Mouse (Mus musculus) neural tube, embryonic 11.5 days (tissue): ENCODE measurements around the gene Adgrg3. TPM values are rescaled to one million over a fixed set of nuclear protein-coding genes. Genes with fewer than 3 reads are reported as not detected.
A peak's percentile ranks its signal among the peaks of the same experiment; 100 is the strongest.

Experiments used
- ATAC-seq: fragments of 200-750 bp; cut with Nextera tagmentation; 2 replicates; pipeline ENCODE4 v1.8.0; 2017; ENCODE audit warnings: moderate number of reproducible peaks, mild to moderate bottlenecking, moderate TSS enrichment, moderate library complexity; ENCODE audit not compliant: insufficient read depth, low FRiP score, low TSS enrichment
- DNase-seq: peaks from one replicate; pipeline ENCODE4 v3.0.0-alpha.2; 2015; ENCODE audit warnings: low spot score
- H3K27ac ChIP-seq: fragments of 300-500 bp; sonication (generic); 2 replicates; pipeline ENCODE4 v1.5.1; 2014; ENCODE audit warnings: low read depth, mild to moderate bottlenecking, low read length
- H3K27me3 ChIP-seq: fragments of 300-500 bp; sonication (generic); 2 replicates; pipeline ENCODE4 v1.6.1; 2014; ENCODE audit warnings: mild to moderate bottlenecking, low read length, mixed read lengths; ENCODE audit not compliant: control insufficient read depth, insufficient read depth
- H3K36me3 ChIP-seq: fragments of 300-500 bp; sonication (generic); 2 replicates; pipeline ENCODE4 v1.6.1; 2014; ENCODE audit warnings: mild to moderate bottlenecking, low read length, moderate library complexity, mixed read lengths; ENCODE audit not compliant: control insufficient read depth, insufficient read depth
- H3K4me1 ChIP-seq: fragments of 300-500 bp; sonication (generic); 2 replicates; pipeline ENCODE4 v1.6.1; 2014; ENCODE audit warnings: low read length, mixed read lengths; ENCODE audit not compliant: control insufficient read depth, insufficient read depth
- H3K4me2 ChIP-seq: fragments of 300-500 bp; sonication (generic); 2 replicates; pipeline ENCODE4 v1.6.1; 2014; ENCODE audit warnings: low read depth, mild to moderate bottlenecking, moderate library complexity
- H3K4me3 ChIP-seq: fragments of 300-500 bp; sonication (generic); 2 replicates; pipeline ENCODE4 v1.5.1; 2014; ENCODE audit warnings: low read depth, low read length
- H3K9ac ChIP-seq: fragments of 300-500 bp; sonication (generic); 2 replicates; pipeline ENCODE4 v1.6.1; 2014; ENCODE audit warnings: mild to moderate bottlenecking, low read length
- H3K9me3 ChIP-seq: fragments of 300-500 bp; sonication (generic); 2 replicates; pipeline ENCODE4 v1.6.1; 2016; ENCODE audit warnings: low read length; ENCODE audit not compliant: control insufficient read depth
- WGBS: fragments of 180-500 bp; shearing (Covaris S2); extraction: QIAGEN DNeasy Blood & Tissue Kit; methylation state at CpG from one replicate; pipeline ENCODE4 v1.1.7; 2014; 5-methylcytosine and 5-hydroxymethylcytosine counted together
- polyA plus RNA-seq: library from polyadenylated mRNA; unstranded; fragments of >200 nt; fragmentation: Nextera tagmentation; extraction: Ambion mirVana; gene quantifications from 2 replicates; pipeline ENCODE4 v1.2.1, GENCODE M21; 2014

Adgrg3 gene
- polyA plus RNA-seq, 1 experiment from 2014 or later: 4.1 TPM

DNA sequence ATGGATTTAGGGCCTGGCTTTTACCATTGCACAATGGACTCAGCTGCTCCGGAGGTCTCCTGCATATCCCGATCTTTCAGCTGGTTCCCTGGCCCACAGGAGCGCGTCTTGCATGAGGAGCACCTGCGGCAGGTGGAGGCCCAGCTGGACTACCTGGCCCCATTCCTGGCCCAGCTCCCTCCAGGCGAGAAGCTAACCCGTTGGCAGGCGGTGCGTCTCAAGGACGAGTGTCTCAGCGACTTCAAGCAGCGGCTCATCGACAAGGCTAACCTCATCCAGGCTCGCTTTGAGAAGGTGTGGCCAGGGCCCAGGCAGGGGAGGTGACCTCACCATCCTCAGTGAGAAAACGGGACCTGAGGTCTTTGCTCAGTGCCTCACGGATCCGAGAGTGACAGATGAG lies 58.7 kb downstream of the Adgrg3 start:
- H3K27me3 ChIP-seq: no peaks in the 10 kb centered on the region
- no peaks in the 10 kb centered on the region for H3K4me1 ChIP-seq
- H3K4me2 ChIP-seq: no peak overlapping the region
- no peak for ATAC-seq
- no peaks in the 10 kb centered on the region; the same call in 1 of the 2 replicates for H3K9me3 ChIP-seq
- H3K9ac ChIP-seq: no peak overlapping the region
- DNase-seq: no peak
- no peaks in the 10 kb centered on the region for H3K36me3 ChIP-seq
- H3K27ac ChIP-seq: no peak overlapping the region
- H3K4me3 ChIP-seq: no peak overlapping the region
- 84% methylated on average over 17 of the region's 17 CpGs for WGBS

- H3K27me3 ChIP-seq: no peaks in the 10 kb centered on the region
- peaks cover 8% of the 10 kb centered on the region; the same call in 1 of the 2 replicates for H3K4me1 ChIP-seq
- H3K27ac ChIP-seq: no peak overlapping the region
- H3K4me2 ChIP-seq: no peak overlapping the region
- WGBS: 82% methylated on average over 3 of the region's 3 CpGs
- no peak overlapping the region for H3K9ac ChIP-seq
- no peak overlapping the region for H3K4me3 ChIP-seq
- ATAC-seq: no peak
- DNase-seq: no peak
- no peaks in the 10 kb centered on the region; the same call in 1 of the 2 replicates for H3K9me3 ChIP-seq
- H3K36me3 ChIP-seq: no peaks in the 10 kb centered on the region
Observed at GRCm38 (mm10) chr8:95078055-95078454, 60.6 kb downstream of the Adgrg3 start.

GRCm38 (mm10) chr8:95079305-95079704 lies 61.8 kb downstream of the Adgrg3 start:
- Histone ChIP-seq H3K27me3 (no peaks in the 10 kb centered on the region), H3K27ac (no peak overlapping the region), H3K9ac (no peak overlapping the region), H3K4me2 (no peak overlapping the region), H3K36me3 (no peaks in the 10 kb centered on the region), H3K4me3 (no peak overlapping the region), H3K9me3 (no peaks in the 10 kb centered on the region; the same call in 1 of the 2 replicates), H3K4me1 (peaks cover 8% of the 10 kb centered on the region; the same call in 1 of the 2 replicates)
- 85% methylated on average over 4 of the region's 4 CpGs for WGBS
- DNase-seq (no peak), ATAC-seq (no peak)

DNA sequence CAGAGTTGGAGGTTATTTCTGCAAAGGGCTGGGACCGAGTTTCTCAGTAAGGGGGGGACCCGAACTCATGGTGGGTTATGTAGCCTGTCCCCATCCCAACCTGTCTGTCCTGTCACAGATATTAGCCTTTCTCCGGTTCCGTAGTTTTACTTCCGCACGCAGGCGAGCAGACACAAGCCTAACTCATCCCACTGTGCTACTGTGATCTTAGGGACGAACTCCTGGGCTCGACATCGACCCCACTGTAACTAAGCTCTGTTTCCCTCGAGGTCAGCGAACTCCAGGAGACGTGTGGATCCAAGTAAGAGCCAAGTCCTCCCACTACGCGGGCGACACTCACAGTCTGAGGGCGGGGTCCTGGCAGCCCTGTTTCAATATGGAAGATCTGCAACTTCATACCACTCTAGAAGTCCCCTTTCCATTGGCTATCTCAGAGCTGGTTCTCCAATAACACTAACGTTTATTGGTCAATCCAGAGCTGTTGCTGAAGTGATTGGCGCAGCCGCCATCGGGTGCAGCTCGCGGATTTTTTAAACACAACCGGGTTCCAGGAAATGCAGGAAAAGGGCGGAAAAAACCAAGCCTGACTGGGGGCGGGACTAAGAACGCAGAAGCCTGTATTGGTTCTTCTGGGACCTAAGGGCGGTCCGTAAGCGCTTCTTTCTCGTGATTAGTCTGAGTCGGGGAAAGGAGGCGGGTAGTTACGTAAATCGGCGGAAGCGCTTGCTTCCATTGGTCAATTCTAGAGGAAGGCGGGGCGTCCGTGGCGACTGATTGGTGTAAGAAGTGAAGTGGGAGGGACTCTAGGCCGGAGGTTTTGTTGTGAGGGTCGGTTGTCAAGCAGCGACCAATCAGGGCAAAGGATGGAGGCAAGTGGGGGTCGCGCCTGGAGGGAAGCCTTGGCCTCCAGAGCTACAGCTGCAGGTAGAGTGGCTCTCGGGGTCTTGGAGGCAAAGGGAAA lies 63.2 kb downstream of the Adgrg3 start, which contains the start of gene Katnb1:
Katnb1 (plus strand) TSS at position 806 of the 961 bp plus-strand sequence.
- ATAC-seq (peak; percentile 97), DNase-seq (peak; percentile 98)
- no peaks in the 10 kb centered on the region for H3K36me3 ChIP-seq
- no peaks in the 10 kb centered on the region; the same call in 1 of the 2 replicates for H3K9me3 ChIP-seq
- H3K27me3 ChIP-seq: no peaks in the 10 kb centered on the region
- H3K4me3 ChIP-seq: peak within 1 kb of the TSS; percentile 71
- WGBS: under 1% methylated on average over 47 of the region's 47 CpGs
- peaks cover 8% of the 10 kb centered on the region; the same call in 1 of the 2 replicates for H3K4me1 ChIP-seq
- peak within 1 kb of the TSS; percentile 83 for H3K9ac ChIP-seq
- H3K27ac ChIP-seq: peak within 1 kb of the TSS; percentile 42; the same call in 1 of the 2 replicates
- peak within 1 kb of the TSS; percentile 89 for H3K4me2 ChIP-seq

DNA sequence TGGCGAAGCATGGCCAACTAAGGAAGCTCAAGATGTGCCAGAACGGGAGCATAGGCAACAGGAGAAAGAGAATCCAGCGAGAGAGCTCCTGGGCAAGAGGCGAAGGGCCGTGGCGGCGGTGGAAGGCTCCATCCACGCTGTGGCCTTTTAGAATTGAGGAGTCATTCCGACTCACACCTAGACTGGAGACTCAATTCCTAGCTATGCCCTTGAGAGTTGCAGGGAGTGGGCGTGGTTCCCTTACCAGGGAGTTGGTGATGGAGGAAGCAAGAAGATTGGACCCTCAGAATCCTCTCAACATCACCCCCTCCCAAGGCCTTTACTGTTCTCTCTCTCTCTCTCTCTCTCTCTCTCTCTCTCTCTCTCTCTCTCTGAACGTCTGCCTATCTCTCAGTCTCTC lies 64.2 kb downstream of the Adgrg3 start:
- peak overlapping the region; percentile 83 for H3K9ac ChIP-seq
- H3K4me3 ChIP-seq: peak overlapping the region; percentile 71
- no peaks in the 10 kb centered on the region; the same call in 1 of the 2 replicates for H3K9me3 ChIP-seq
- ATAC-seq (no peak), DNase-seq (peak; percentile 18)
- no peaks in the 10 kb centered on the region for H3K36me3 ChIP-seq
- H3K4me2 ChIP-seq: peak overlapping the region; percentile 89
- peaks cover 8% of the 10 kb centered on the region; the same call in 1 of the 2 replicates for H3K4me1 ChIP-seq
- H3K27me3 ChIP-seq: no peaks in the 10 kb centered on the region
- WGBS: 14% methylated on average over 11 of the region's 11 CpGs
- H3K27ac ChIP-seq: peak overlapping the region; percentile 42; the same call in 1 of the 2 replicates

DNA sequence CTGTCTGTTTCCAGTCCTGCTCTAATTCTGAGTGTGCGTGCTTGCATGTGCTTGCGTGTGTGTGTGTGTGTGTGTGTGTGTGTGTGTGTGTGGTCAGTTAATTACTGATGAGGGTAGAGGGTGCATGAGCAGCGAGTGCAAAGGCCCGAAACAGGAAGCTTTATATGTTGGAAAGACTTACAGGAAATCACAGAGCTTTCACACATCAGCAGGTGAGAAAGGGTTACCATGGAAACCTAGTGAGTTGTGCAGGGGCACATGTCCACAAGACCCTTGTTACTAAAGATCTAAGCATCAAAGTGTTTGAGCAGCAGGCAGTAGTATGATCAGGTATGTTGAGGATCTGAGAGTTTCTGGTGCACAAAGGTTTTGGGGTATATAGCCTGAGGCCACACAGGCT lies 66.8 kb downstream of the Adgrg3 start:
- no peaks in the 10 kb centered on the region for H3K27me3 ChIP-seq
- no peak overlapping the region for H3K4me3 ChIP-seq
- 85% methylated on average over 4 of the region's 4 CpGs for WGBS
- H3K4me2 ChIP-seq: no peak overlapping the region
- ATAC-seq: no peak
- no peak for DNase-seq
- H3K36me3 ChIP-seq: no peaks in the 10 kb centered on the region
- H3K27ac ChIP-seq: no peak overlapping the region
- H3K9ac ChIP-seq: no peak overlapping the region
- no peaks in the 10 kb centered on the region for H3K9me3 ChIP-seq
- H3K4me1 ChIP-seq: peaks cover 8% of the 10 kb centered on the region; the same call in 1 of the 2 replicates

- Histone ChIP-seq H3K4me2 (no peak overlapping the region), H3K4me1 (peaks cover 8% of the 10 kb centered on the region; the same call in 1 of the 2 replicates), H3K9ac (no peak overlapping the region), H3K36me3 (0 out of 2 replicates have a peak, but pooled peaks cover 1% of the 10 kb centered on the region), H3K4me3 (no peak overlapping the region), H3K27me3 (no peaks in the 10 kb centered on the region), H3K9me3 (no peaks in the 10 kb centered on the region), H3K27ac (no peak overlapping the region)
- ATAC-seq (no peak), DNase-seq (no peak)
- WGBS: 85% methylated on average over 10 of the region's 10 CpGs
Observed at GRCm38 (mm10) chr8:95084744-95085431, 67.4 kb downstream of the Adgrg3 start.

GRCm38 (mm10) chr8:95085432-95086141 lies 68.1 kb downstream of the Adgrg3 start:
- 91% methylated on average over 7 of the region's 7 CpGs for WGBS
- H3K4me2 ChIP-seq: no peak overlapping the region
- peaks cover 8% of the 10 kb centered on the region; the same call in 1 of the 2 replicates for H3K4me1 ChIP-seq
- no peaks in the 10 kb centered on the region for H3K27me3 ChIP-seq
- no peak overlapping the region for H3K27ac ChIP-seq
- DNase-seq (no peak), ATAC-seq (no peak)
- H3K9ac ChIP-seq: no peak overlapping the region
- no peak overlapping the region for H3K4me3 ChIP-seq
- peaks cover 2% of the 10 kb centered on the region; the same call in 1 of the 2 replicates for H3K36me3 ChIP-seq
- H3K9me3 ChIP-seq: no peaks in the 10 kb centered on the region
